Mouse (Mus musculus) MEL (cell line): ENCODE measurements at regions not wholly inside any gene's neighbourhood (a gene's known extent, or its start where the extent isn't known, plus 50 kb on each side); places are given as distances from the start of the nearest gene placed in this dataset.

ENCODE experiments used
- DNase-seq: peaks from one replicate; pipeline ENCODE4 v3.0.0; 2011; ENCODE audit warnings: low read depth, low spot score
- H3K27ac ChIP-seq: 2 replicates; pipeline ENCODE4 v1.5.1; 2012; ENCODE audit warnings: low read depth, mild to moderate bottlenecking, control low read depth, low read length, moderate library complexity; ENCODE audit not compliant: control insufficient read depth
- H3K27me3 ChIP-seq, 2 experiments: fragments of 150-350 bp in 1 of 2; sonication (generic) in 1 of 2; 2 replicates each; pipeline ENCODE4 v1.6.1; 2012; ENCODE audit warnings: low read length in 2 of 2, mild to moderate bottlenecking in 2 of 2, improper control_type of control experiment in 1 of 2, moderate library complexity in 1 of 2; ENCODE audit not compliant: insufficient read depth in 2 of 2, control insufficient read depth in 1 of 2
- H3K36me3 ChIP-seq, 2 experiments: 2 replicates each; pipeline ENCODE4 v1.6.1; 2012 to 2014; ENCODE audit warnings: low read length in 2 of 2, improper control_type of control experiment in 1 of 2, inconsistent platforms in 1 of 2, mild to moderate bottlenecking in 1 of 2; ENCODE audit not compliant: insufficient read depth in 2 of 2, control insufficient read depth in 1 of 2
- H3K4me1 ChIP-seq, 2 experiments: fragments of 150-350 bp in 1 of 2; sonication (generic) in 1 of 2; 2 replicates each; pipeline ENCODE4 v1.6.1; 2012; ENCODE audit warnings: low read length in 2 of 2, improper control_type of control experiment in 1 of 2, mild to moderate bottlenecking in 1 of 2; ENCODE audit not compliant: insufficient read depth in 2 of 2, control insufficient read depth in 1 of 2
- H3K4me3 ChIP-seq, 2 experiments: fragments of 150-350 bp in 1 of 2; sonication (generic) in 1 of 2; 2 replicates each; pipeline ENCODE4 v1.5.1; 2012; ENCODE audit warnings: low read depth in 2 of 2, low read length in 2 of 2, mild to moderate bottlenecking in 2 of 2, moderate library complexity in 2 of 2, control low read depth in 1 of 2, improper control_type of control experiment in 1 of 2; ENCODE audit not compliant: control insufficient read depth in 1 of 2, insufficient read depth in 1 of 2
- H3K79me2 ChIP-seq: 2 replicates; pipeline ENCODE4 v1.6.1; 2012; ENCODE audit warnings: mild to moderate bottlenecking, low read length, moderate library complexity; ENCODE audit not compliant: control insufficient read depth, poor library complexity, insufficient read depth
- H3K9ac ChIP-seq: 2 replicates; pipeline ENCODE4 v1.6.1; 2012; ENCODE audit warnings: low read depth, mild to moderate bottlenecking, control low read depth, low read length, moderate library complexity; ENCODE audit not compliant: control insufficient read depth, poor library complexity, severe bottlenecking
- H3K9me3 ChIP-seq: fragments of 150-350 bp; sonication (generic); replicated peaks from 2 replicates; pipeline ENCODE4 v1.6.1; 2012; ENCODE audit warnings: mild to moderate bottlenecking, low read length, improper control_type of control experiment, moderate library complexity; ENCODE audit not compliant: insufficient read depth
- BHLHE40 ChIP-seq: IDR thresholded peaks from 2 replicates; pipeline ENCODE4 v1.6.1; 2012; ENCODE audit warnings: low read depth, mild to moderate bottlenecking, inconsistent platforms, low read length, improper control_type of control experiment, borderline replicate concordance
- CHD2 ChIP-seq: IDR thresholded peaks from 2 replicates; pipeline ENCODE4 v1.6.1; 2011; ENCODE audit warnings: low read length, improper control_type of control experiment
- ELF1 ChIP-seq: IDR thresholded peaks from 2 replicates; pipeline ENCODE4 v1.6.1; 2014; ENCODE audit warnings: low read depth, mild to moderate bottlenecking, inconsistent platforms, low read length, improper control_type of control experiment, moderate library complexity
- ETS1 ChIP-seq: IDR thresholded peaks from 2 replicates; pipeline ENCODE4 v1.6.1; 2012; ENCODE audit warnings: low read depth, mild to moderate bottlenecking, inconsistent platforms, low read length, improper control_type of control experiment, moderate library complexity
- HCFC1 ChIP-seq: IDR thresholded peaks from 2 replicates; pipeline ENCODE4 v1.6.1; 2012; ENCODE audit warnings: low read depth, mild to moderate bottlenecking, inconsistent platforms, low read length, improper control_type of control experiment, moderate library complexity
- MAFK ChIP-seq: IDR thresholded peaks from 2 replicates; pipeline ENCODE4 v1.6.1; 2011; ENCODE audit warnings: low read depth, mild to moderate bottlenecking, low read length, improper control_type of control experiment, borderline replicate concordance
- NELFE ChIP-seq: IDR thresholded peaks from 2 replicates; pipeline ENCODE4 v1.6.1; 2011; ENCODE audit warnings: low read depth, low read length, improper control_type of control experiment
- NRF1 ChIP-seq: IDR thresholded peaks from 2 replicates; pipeline ENCODE4 v1.6.1; 2014; ENCODE audit warnings: low read depth, mild to moderate bottlenecking, inconsistent platforms, low read length, improper control_type of control experiment, moderate library complexity; ENCODE audit not compliant: poor library complexity, insufficient read depth, severe bottlenecking
- POLR2A ChIP-seq, 2 experiments: IDR thresholded peaks; 2 replicates each; pipeline ENCODE4 v1.6.1; 2011 to 2012; ENCODE audit warnings: low read length in 2 of 2, mild to moderate bottlenecking in 2 of 2, control low read depth in 1 of 2, improper control_type of control experiment in 1 of 2, low read depth in 1 of 2, moderate library complexity in 1 of 2; ENCODE audit not compliant: control insufficient read depth in 1 of 2, insufficient read depth in 1 of 2, poor library complexity in 1 of 2
- POLR2AphosphoS2 ChIP-seq: IDR thresholded peaks from 2 replicates; pipeline ENCODE4 v1.6.1; 2011; ENCODE audit warnings: low read length, improper control_type of control experiment
- SIN3A ChIP-seq: IDR thresholded peaks from 2 replicates; pipeline ENCODE4 v1.6.1; 2012; ENCODE audit warnings: low read length, improper control_type of control experiment, inconsistent platforms
- TCF12 ChIP-seq: IDR thresholded peaks from 2 replicates; pipeline ENCODE4 v1.6.1; 2014; ENCODE audit warnings: low read depth, mild to moderate bottlenecking, inconsistent platforms, low read length, improper control_type of control experiment, moderate library complexity
- ZC3H11A ChIP-seq: IDR thresholded peaks from 2 replicates; pipeline ENCODE4 v1.6.1; 2012; ENCODE audit warnings: low read depth, mild to moderate bottlenecking, inconsistent platforms, low read length, improper control_type of control experiment
- ZKSCAN1 ChIP-seq: IDR thresholded peaks from 2 replicates; pipeline ENCODE4 v1.6.1; 2012; ENCODE audit warnings: low read depth, mild to moderate bottlenecking, inconsistent platforms, low read length, improper control_type of control experiment, moderate library complexity
- ZNF384 ChIP-seq: IDR thresholded peaks from 2 replicates; pipeline ENCODE4 v1.6.1; 2012; ENCODE audit warnings: low read depth, mild to moderate bottlenecking, inconsistent platforms, low read length, improper control_type of control experiment

DNA sequence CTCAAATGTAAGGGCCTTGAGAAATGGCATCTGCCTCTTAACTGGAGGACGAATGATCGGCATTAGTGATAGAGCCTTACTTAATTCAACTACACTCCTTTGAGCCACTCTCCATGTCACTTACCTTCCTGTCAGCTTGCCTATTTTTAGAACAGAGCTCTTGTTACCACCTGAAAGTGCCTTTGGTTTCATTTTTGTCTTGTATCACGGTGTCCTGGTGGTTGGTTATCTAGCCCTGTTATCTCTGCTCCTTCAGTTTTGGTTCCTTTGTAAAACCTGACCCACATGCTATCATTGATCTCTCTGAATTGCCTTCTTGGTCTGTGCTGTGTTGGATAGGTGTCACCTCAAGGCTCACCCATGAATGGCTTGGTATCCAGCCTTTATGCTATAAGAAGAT, 310.6 kb downstream of the Rnls start (continued):
- TF ChIP-seq MAFK (no peak), ZKSCAN1 (no peak), TCF12 (no peak), POLR2AphosphoS2 (no peak), BHLHE40 (no peak), ELF1 (no peak)

DNA sequence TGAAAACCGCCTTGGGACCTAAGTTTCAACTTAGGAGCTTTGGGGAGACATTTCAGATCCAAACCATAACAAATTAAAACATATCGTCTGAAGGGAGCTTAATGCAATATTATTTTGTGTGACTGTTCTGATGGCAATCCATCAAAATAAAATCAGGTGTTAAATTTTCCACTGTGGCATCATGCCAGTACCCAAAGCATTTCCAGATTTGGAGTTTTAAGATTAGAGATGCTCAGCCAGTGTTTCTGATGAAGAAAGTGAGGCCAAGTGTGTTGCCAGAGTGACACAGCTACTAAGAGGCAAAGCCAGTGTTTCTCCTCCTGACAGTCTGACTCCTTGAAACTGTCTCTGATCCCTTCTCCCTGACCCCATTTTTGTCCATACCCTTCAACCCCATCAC, 308.7 kb downstream of the Rnls start:
- Histone ChIP-seq H3K36me3 (peaks cover 0 to 17% of the 10 kb centered on the region in 2 experiments; a peak in 2 of 4 replicates), H3K4me3 (no peak overlapping the region), H3K9ac (no peak overlapping the region), H3K79me2 (no peaks in the 10 kb centered on the region), H3K27me3 (no peaks in the 10 kb centered on the region), H3K27ac (no peak overlapping the region), H3K9me3 (no peaks in the 10 kb centered on the region; the same call in 1 of the 2 replicates)
- no peak for TF ChIP-seq CHD2
- TF ChIP-seq, all 39 proteins: peak for 0
- DNase-seq = no peak
- peaks cover 9 to 22% of the 10 kb centered on the region in 2 experiments for H3K4me1 ChIP-seq

DNA sequence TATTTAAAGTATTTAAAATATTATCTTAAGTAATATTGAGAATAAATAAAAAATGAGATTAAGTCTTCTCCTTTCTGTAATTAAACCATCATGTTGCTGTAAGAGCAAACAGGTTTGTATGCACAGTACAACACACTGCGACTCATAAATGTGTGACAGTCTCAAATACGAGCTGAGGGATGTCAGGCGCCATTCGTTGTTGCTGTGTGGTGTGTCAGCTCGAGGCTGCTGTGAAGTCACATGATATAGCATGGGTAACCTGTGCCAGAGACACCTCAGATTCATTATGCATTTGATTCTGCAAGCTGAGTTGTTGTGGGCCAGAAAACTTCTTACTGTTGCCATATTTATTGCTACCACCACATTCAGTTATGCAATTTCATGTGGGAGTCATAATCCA, 307.4 kb downstream of the Rnls start:
- peaks cover 0 to 11% of the 10 kb centered on the region in 2 experiments; a peak in 2 of 4 replicates for H3K36me3 ChIP-seq
- H3K9me3 ChIP-seq = no peaks in the 10 kb centered on the region; the same call in 1 of the 2 replicates
- DNase-seq = no peak
- no peaks in the 10 kb centered on the region for H3K79me2 ChIP-seq
- H3K27ac ChIP-seq = no peak overlapping the region
- H3K4me3 ChIP-seq = no peak overlapping the region
- no peak for TF ChIP-seq NELFE
- no peak for TF ChIP-seq SIN3A
- no peak for TF ChIP-seq POLR2A (IDR thresholded peaks at IDR 0.05; ENCODE audit: control insufficient read depth in 1 of 2, insufficient read depth in 1 of 2, low read depth in 1 of 2, low read length in 2 of 2, poor library complexity in 1 of 2)
- no peak for TF ChIP-seq NRF1
- no peak for TF ChIP-seq HCFC1
- TF ChIP-seq ZNF384 = no peak
- no peak for TF ChIP-seq ETS1
- no peak for TF ChIP-seq ZC3H11A
- TF ChIP-seq ELF1 = no peak
- H3K9ac ChIP-seq = no peak overlapping the region
- peaks cover 9 to 11% of the 10 kb centered on the region in 2 experiments for H3K4me1 ChIP-seq
- H3K27me3 ChIP-seq = no peaks in the 10 kb centered on the region
